Mouse (Mus musculus): ENCODE measurements around the gene Arhgap19. TPM values are rescaled to one million over a fixed set of nuclear protein-coding genes. Genes with fewer than 3 reads are reported as not detected.

The Arhgap19 gene
- polyA plus RNA-seq, 1 experiment from 2014 or later, result 10.6 TPM

DNA sequence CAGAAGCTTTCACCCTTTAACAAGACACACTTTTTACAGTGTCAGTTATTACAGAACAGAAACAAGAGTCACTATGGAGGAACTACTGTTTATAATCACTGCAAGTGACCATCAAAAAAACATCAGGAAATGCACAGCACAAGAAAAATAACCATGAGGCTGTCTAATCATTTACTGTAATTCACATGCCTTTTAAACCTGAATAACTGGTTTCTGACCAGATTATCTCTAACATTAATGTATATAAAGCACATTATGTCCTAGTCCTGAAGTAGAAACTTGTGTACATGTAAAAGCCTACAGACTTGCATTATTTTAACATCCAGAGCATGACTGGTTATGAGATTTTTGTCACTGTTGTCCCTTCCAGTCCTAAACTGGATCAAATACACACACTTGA, 7.8 kb downstream of the Arhgap19 start:
- no peak overlapping the region for H3K27ac ChIP-seq (replicated peaks)
- ATAC-seq (replicated peaks), result no peak
- no peaks in the 10 kb centered on the region for H3K36me3 ChIP-seq
- no peak overlapping the region for H3K4me2 ChIP-seq (replicated peaks)
- no peaks in the 10 kb centered on the region for H3K9me3 ChIP-seq
- no peaks in the 10 kb centered on the region for H3K27me3 ChIP-seq
- H3K4me3 ChIP-seq, result no peak overlapping the region
- H3K4me1 ChIP-seq, result no peaks in the 10 kb centered on the region
- no peak overlapping the region for H3K9ac ChIP-seq (replicated peaks)

DNA sequence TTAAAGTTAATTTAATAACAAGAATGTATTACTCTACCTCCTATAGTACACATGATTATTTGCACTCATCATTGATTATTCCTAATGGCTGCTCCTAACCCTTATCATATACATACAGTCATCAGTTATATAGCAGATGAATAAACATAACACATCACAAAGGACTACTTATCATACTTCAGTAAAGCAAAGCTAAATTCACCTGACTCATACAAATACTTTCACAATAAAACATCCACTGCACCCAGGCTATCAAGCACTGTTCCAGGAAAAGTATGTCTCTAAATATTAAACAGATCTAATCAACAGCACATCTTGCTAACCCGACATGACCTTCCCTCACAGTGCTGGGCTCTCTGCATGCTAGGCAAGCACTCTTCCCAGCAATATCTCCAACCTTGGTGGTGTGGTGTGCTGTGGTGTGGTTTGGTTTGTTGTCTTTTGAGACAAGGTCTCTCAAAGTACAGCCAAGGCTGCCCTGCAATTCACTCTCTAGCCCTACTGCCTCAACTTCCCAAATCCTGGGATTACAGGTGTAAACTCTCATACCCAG, 8.8 kb downstream of the Arhgap19 start:
- no peak for ATAC-seq (replicated peaks)

DNA sequence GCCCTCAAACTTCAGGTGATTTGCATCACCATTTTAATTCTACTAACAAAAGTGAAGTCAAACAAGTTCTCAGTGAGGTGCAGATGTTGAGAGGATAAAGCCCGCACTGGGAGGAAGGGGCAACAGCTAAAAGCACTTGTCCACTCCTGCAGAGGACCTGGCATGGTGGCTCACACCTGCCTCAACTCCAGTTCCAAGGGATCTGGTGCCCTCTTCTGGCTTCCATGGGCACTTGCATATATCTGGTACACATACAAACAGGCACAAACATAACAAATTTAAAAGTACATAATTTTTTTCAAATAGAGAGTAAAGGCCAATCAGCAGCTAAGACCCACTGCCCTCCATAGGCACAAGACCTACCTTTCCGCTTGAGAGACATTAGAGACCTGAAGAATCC, 10.5 kb downstream of the Arhgap19 start:
- H3K27ac ChIP-seq (replicated peaks), result no peak overlapping the region
- no peaks in the 10 kb centered on the region for H3K9me3 ChIP-seq
- no peak overlapping the region for H3K4me3 ChIP-seq
- H3K36me3 ChIP-seq, result no peaks in the 10 kb centered on the region
- H3K4me1 ChIP-seq, result no peaks in the 10 kb centered on the region
- no peak overlapping the region for H3K4me2 ChIP-seq (replicated peaks)
- no peaks in the 10 kb centered on the region for H3K27me3 ChIP-seq
- no peak overlapping the region for H3K9ac ChIP-seq (replicated peaks)
- no peak for ATAC-seq (replicated peaks)
- WGBS, result 100% methylated on average over 2 of the region's 2 CpGs

More for the DNA sequence above, 8.8 kb downstream of the Arhgap19 start:
- no peak overlapping the region for H3K4me2 ChIP-seq (replicated peaks)
- no peaks in the 10 kb centered on the region for H3K27me3 ChIP-seq
- H3K4me1 ChIP-seq, result no peaks in the 10 kb centered on the region
- no peak overlapping the region for H3K4me3 ChIP-seq
- no peak overlapping the region for H3K9ac ChIP-seq (replicated peaks)
- no peak overlapping the region for H3K27ac ChIP-seq (replicated peaks)
- H3K36me3 ChIP-seq, result no peaks in the 10 kb centered on the region
- H3K9me3 ChIP-seq, result no peaks in the 10 kb centered on the region
- WGBS, result 88% methylated on average over 1 of the region's 1 CpGs

DNA sequence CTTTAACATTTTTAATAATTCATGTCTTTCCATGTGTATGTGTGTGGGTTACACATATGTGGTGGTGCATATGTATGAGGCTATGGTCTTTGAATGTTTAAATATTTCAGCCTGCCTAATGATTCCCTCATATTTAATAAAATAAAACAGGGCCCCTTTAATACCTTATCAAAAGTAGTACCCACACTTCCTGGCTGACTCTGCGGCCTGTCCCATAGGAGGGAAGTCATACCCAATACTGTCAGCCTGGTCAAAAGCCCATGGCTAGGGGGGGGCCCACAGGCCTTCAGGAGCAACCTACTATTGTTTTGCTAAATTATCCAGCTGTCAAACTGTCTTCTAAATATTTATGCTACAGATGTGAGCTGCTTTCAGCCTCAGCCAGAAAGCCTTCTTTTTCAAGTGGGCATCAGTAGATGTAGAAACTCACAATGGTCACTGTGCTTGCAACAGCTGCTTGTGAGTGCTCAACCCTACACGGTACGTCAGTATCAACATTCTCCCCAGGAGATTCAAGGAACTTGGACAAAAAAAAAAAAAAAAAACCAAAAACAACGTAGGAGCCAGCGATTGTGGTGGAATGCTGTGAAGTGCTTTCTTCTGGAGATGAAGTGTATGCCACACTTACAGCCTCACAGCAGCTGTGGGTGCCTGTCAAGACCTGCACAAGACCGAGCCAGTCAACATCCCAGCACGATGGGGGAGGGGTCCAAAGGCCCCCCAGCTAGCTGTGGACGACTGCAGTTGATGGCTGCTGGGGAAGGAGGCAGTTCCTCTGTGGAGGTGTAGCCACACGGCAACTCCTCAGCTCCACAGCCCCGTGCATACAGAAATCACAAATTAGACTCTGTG, 12.5 kb downstream of the Arhgap19 start:
- Histone ChIP-seq H3K9me3 (no peaks in the 10 kb centered on the region), H3K4me2 (replicated peaks) (no peak overlapping the region), H3K27me3 (no peaks in the 10 kb centered on the region), H3K27ac (replicated peaks) (no peak overlapping the region), H3K4me3 (no peak overlapping the region), H3K9ac (replicated peaks) (no peak overlapping the region), H3K4me1 (no peaks in the 10 kb centered on the region), H3K36me3 (peaks cover 8% of the 10 kb centered on the region; the same call in 1 of the 2 replicates)
- WGBS, result 73% methylated on average over 10 of the region's 10 CpGs
- ATAC-seq (replicated peaks), result no peak

DNA sequence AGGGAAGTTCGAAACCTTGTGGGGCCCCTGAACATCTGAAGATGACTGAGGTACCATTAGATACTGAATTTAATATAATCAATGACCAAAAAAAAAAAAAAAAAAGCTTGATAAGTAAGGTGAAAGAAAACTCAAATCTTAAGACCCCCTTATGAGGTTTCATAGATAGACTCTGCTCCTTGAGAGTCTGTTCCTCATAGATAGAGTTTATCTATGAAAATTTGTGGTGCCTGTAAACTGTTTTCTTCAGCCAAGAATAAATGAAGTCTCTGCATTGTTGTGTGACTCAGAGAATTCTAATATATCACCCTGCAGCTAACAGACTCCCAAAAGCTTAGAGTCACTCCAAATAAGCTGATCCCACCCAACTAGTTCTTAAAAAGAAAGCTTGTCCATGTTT, 15.0 kb downstream of the Arhgap19 start:
- Histone ChIP-seq H3K27me3 (no peaks in the 10 kb centered on the region), H3K36me3 (peaks cover 8% of the 10 kb centered on the region; the same call in 1 of the 2 replicates), H3K4me3 (no peak overlapping the region), H3K9ac (replicated peaks) (no peak overlapping the region), H3K9me3 (no peaks in the 10 kb centered on the region), H3K4me2 (replicated peaks) (no peak overlapping the region), H3K27ac (replicated peaks) (no peak overlapping the region), H3K4me1 (no peaks in the 10 kb centered on the region)
- ATAC-seq (replicated peaks), result no peak
- WGBS, result 100% methylated on average over 1 of the region's 1 CpGs

DNA sequence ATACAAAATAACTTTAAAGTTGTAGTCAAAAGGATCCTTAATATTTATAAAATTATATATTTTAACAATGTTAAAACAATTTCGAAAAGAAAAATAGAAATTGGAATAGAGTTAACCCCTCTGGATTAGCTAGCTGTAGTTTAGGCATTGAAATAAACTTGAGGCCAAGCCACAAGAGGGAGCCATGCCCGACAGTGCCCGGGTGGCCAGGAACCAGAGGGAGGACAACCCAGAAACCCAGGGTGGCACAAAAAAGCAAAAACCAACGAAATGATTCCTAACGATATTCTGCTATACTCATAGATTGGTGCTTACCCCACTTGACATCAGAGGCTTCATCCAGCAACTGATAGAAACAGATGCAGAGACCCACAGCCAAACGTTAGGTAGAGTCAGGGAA, 24.3 kb downstream of the Arhgap19 start:
- ATAC-seq (replicated peaks), result no peak
- H3K4me3 ChIP-seq, result no peak overlapping the region
- H3K27me3 ChIP-seq, result no peaks in the 10 kb centered on the region
- no peak overlapping the region for H3K27ac ChIP-seq (replicated peaks)
- WGBS, result 88% methylated on average over 6 of the region's 6 CpGs
- H3K9ac ChIP-seq (replicated peaks), result no peak overlapping the region
- no peaks in the 10 kb centered on the region for H3K9me3 ChIP-seq
- no peak overlapping the region for H3K4me2 ChIP-seq (replicated peaks)
- peaks cover 17% of the 10 kb centered on the region; the same call in 1 of the 2 replicates for H3K36me3 ChIP-seq
- H3K4me1 ChIP-seq, result no peaks in the 10 kb centered on the region

DNA sequence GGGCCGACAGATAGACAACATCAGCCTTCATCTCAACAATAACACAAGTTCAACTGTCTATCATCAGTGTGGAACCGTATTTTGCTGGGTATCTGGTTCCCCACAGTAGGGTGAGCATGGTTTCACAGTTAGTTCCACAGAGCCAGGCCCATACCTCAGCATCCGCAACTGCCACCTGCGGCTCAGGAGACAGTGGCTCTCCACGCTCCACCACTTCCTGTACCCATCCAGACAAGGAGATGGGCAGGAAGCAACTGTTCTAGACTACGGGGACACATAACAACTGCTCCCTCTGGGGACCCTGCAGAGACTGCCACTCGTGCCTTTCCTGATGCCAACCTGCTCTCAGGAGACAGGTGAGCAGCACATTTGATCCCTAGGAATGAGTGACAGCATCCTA, 33.1 kb downstream of the Arhgap19 start:
- Histone ChIP-seq H3K4me3 (no peak overlapping the region), H3K27ac (replicated peaks) (no peak overlapping the region), H3K9ac (replicated peaks) (no peak overlapping the region), H3K36me3 (peaks cover 1% of the 10 kb centered on the region; the same call in 1 of the 2 replicates), H3K4me2 (replicated peaks) (no peak overlapping the region), H3K4me1 (no peaks in the 10 kb centered on the region), H3K27me3 (no peaks in the 10 kb centered on the region), H3K9me3 (no peaks in the 10 kb centered on the region)
- ATAC-seq (replicated peaks), result no peak
- 91% methylated on average over 7 of the region's 7 CpGs for WGBS

DNA sequence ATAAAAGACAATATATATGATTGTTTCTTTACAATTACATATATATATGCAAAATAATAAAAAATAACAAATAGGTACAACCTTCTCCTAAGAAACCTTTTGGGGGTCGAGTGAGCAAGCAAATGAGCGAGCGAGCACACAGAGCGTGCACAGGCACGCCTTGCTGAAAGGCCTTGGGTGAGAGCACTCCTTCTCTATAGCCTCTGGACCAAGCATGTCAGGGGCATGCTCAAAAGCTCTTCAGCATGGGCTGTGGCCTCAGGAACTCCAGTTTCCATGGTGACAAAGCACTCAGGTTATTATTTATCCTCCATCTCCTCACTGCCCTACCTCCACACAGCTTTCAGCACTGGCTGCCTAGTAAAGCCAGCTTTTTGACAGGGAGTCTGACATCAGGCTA, 35.2 kb downstream of the Arhgap19 start:
- Histone ChIP-seq H3K27ac (replicated peaks) (0 out of 2 replicates have a peak overlapping the region, but pooled peaks have one; percentile 11), H3K9me3 (no peaks in the 10 kb centered on the region), H3K9ac (replicated peaks) (no peak overlapping the region), H3K4me1 (no peaks in the 10 kb centered on the region), H3K4me3 (no peak overlapping the region), H3K27me3 (no peaks in the 10 kb centered on the region), H3K4me2 (replicated peaks) (no peak overlapping the region), H3K36me3 (no peaks in the 10 kb centered on the region)
- no peak; the same call in 1 of the 2 replicates for ATAC-seq (replicated peaks)
- WGBS, result 69% methylated on average over 5 of the region's 5 CpGs

DNA sequence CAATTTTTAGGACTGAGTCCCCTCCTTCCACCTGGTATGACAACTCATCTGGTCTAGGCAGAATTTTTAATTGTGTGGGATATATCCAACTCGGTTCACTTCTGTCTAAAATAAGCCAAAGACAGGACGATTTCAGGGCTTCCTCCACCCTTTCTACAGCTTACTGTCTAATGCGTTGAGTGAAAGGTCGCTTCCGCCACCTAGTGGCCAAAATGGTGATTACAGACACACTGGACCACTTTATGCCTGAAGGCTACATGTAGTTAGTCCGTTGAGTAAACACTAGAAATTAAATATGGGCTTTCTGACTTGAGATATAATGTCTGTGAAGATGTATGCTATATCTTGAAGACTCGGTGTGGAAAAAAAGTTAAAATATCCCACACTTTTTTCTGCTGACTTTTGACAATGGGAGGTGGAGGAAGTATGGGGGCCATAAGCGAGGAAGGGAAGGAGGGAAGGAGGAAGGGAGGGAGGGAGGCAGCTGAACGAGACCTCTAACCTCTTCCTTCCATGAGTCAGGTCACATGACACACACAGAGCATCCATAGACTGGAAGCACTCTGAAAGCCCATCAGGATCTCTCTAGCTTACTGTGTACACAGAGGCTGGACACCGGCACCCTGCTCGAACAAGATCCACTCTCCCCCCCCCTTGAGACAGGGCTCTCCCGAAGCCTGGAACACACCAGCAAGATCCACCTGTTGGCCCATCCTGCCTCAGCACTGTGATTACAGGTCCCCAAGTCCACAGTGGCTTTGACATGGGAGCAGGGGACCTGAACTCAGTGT, 37.8 kb downstream of the Arhgap19 start:
- Histone ChIP-seq H3K4me2 (replicated peaks) (no peak overlapping the region), H3K4me3 (no peak overlapping the region), H3K4me1 (no peaks in the 10 kb centered on the region), H3K9ac (replicated peaks) (no peak overlapping the region), H3K27ac (replicated peaks) (no peak overlapping the region), H3K36me3 (no peaks in the 10 kb centered on the region), H3K27me3 (no peaks in the 10 kb centered on the region), H3K9me3 (no peaks in the 10 kb centered on the region)
- WGBS, result 32% methylated on average over 12 of the region's 12 CpGs
- peak; percentile 74 for ATAC-seq (replicated peaks)

DNA sequence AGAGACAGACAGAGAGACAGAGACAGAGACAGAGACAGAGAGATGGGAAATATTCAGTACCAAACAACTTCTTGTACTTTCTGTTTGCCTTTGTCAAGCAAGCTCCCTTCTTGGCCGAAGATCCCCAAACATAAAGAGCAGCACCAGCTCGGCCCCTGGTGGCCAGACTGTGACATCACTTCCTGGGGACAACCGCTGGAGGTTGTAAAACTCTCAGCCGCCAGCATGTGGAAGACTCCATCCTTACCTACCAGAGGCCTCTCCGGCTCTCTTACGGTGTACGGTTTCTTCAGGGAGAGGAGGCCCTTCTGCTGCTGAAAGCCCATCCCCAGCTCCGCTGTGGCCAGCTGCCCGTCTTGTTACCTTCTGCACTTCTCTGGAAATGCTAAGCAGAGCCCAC, 40.3 kb downstream of the Arhgap19 start:
- no peaks in the 10 kb centered on the region for H3K9me3 ChIP-seq
- no peaks in the 10 kb centered on the region for H3K36me3 ChIP-seq
- WGBS, result 50% methylated on average over 9 of the region's 9 CpGs
- no peak overlapping the region for H3K4me2 ChIP-seq (replicated peaks)
- H3K4me1 ChIP-seq, result no peaks in the 10 kb centered on the region
- no peak overlapping the region for H3K4me3 ChIP-seq
- 0 out of 2 replicates have a peak, but pooled peaks have one; percentile 15 for ATAC-seq (replicated peaks)
- no peaks in the 10 kb centered on the region for H3K27me3 ChIP-seq
- no peak overlapping the region for H3K27ac ChIP-seq (replicated peaks)
- no peak overlapping the region for H3K9ac ChIP-seq (replicated peaks)

DNA sequence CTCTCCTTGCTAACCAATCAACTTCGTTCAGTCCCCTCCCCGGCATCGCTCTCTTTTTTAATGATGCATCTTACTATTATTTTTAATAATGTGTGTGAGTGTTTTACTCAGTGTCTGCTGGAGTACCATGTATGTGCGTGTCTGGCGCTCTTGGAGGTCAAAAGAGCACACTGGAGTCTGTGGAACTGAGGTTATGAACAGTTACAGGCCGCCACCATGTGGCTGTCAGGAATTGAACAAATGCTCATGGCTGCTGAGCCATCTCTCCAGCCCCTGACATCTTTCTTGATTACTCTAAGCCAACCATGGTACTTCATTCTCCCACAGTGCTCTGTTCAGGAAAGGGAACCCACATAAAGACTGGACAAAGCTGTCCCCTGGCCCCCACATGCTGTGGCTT, 42.1 kb downstream of the Arhgap19 start:
- Histone ChIP-seq H3K4me3 (no peak overlapping the region), H3K4me1 (peaks cover 4% of the 10 kb centered on the region), H3K9ac (replicated peaks) (no peak overlapping the region), H3K27ac (replicated peaks) (no peak overlapping the region), H3K4me2 (replicated peaks) (no peak overlapping the region), H3K27me3 (no peaks in the 10 kb centered on the region), H3K9me3 (no peaks in the 10 kb centered on the region), H3K36me3 (no peaks in the 10 kb centered on the region)
- 84% methylated on average over 6 of the region's 6 CpGs for WGBS
- ATAC-seq (replicated peaks), result no peak

DNA sequence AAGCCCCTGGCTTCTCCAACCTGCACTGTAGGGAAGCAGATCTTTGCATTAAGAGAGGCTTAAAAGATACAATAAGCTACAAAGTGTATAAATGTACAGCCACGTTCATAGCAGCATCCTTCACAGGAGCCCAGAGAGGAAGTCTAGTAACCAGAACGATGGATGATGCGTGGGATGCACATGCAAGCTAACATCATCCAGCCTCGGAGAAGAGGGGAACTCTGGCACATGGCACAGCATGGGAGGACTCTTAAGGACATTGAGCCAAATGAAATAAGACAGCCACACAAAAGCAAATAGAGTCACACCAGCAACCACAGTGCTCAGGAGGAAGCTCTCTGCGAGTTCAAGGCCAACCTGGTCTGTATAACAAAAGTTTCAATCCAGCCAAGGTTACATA, 42.6 kb downstream of the Arhgap19 start:
- H3K36me3 ChIP-seq, result no peaks in the 10 kb centered on the region
- no peaks in the 10 kb centered on the region for H3K9me3 ChIP-seq
- 82% methylated on average over 5 of the region's 5 CpGs for WGBS
- H3K27me3 ChIP-seq, result no peaks in the 10 kb centered on the region
- no peak overlapping the region for H3K4me3 ChIP-seq
- no peak overlapping the region for H3K27ac ChIP-seq (replicated peaks)
- H3K4me1 ChIP-seq, result peaks cover 7% of the 10 kb centered on the region
- ATAC-seq (replicated peaks), result no peak
- no peak overlapping the region for H3K9ac ChIP-seq (replicated peaks)
- H3K4me2 ChIP-seq (replicated peaks), result no peak overlapping the region
